Mouse (Mus musculus): ENCODE measurements around the gene Cabp2. TPM values are rescaled to one million over a fixed set of nuclear protein-coding genes. Genes with fewer than 3 reads are reported as not detected.

Cabp2 gene
- polyA plus RNA-seq, 1 experiment from 2014 or later: 0.43 TPM

DNA sequence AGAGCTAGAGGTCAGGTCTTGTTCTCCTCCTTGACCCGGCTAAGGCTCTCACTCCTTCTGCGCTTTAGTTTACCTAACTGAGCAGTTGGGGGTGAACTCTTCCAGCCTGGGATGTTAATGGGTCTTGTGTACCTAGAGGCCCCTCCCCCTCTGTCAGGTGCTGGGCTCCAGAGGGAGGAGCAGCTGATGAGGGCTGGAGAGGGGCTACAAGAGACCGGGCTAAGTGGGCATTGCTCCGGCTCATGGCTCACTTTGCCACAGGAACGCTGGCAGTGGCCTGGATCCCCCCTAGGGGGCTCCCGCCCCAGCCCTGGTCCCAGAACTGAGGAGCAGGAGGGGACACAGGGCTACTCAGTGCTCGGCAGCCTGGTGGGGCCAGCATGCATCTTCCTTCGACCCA is 2.4 kb downstream of the Cabp2 start:
- no peak overlapping the region for H3K4me3 ChIP-seq (replicated peaks)
- H3K4me2 ChIP-seq: no peak overlapping the region
- ATAC-seq (ENCODE audit: low read depth) (no peak), DNase-seq (no peak)
- H3K27ac ChIP-seq: no peak overlapping the region
- 39% methylated on average over 8 of the region's 8 CpGs for WGBS (ENCODE audit: insufficient replicate concordance)
- H3K27me3 ChIP-seq: peaks cover 11% of the 10 kb centered on the region; the same call in 1 of the 2 replicates
- no peaks in the 10 kb centered on the region for H3K36me3 ChIP-seq
- H3K4me1 ChIP-seq (replicated peaks): peaks cover 41% of the 10 kb centered on the region
- no peak overlapping the region for H3K9ac ChIP-seq
- H3K9me3 ChIP-seq (replicated peaks): no peaks in the 10 kb centered on the region

DNA sequence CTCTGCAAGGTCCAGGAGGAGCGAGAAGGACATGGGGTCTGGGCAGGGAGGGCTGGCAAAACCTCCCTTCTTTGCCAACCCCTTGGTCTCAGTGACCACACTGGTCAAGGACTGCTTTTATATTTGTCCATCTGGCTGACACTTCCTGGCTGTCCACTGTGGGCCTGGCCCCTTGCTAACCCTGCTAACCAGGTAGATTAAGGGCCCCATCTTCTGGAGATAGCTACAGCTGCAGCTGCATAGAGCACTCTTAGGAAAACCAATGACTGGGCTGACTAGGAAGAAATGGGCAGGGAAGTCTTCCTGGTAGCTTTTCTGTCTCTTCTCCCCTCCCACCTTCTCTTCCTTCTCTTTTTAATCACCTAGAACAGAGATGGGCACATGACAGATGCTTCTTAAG is 3.6 kb downstream of the Cabp2 start:
- Histone ChIP-seq H3K9ac (no peak overlapping the region), H3K36me3 (no peaks in the 10 kb centered on the region), H3K4me3 (replicated peaks) (no peak overlapping the region), H3K4me2 (no peak overlapping the region), H3K27me3 (peaks cover 17% of the 10 kb centered on the region), H3K9me3 (replicated peaks) (no peaks in the 10 kb centered on the region), H3K27ac (no peak overlapping the region), H3K4me1 (replicated peaks) (peaks cover 30% of the 10 kb centered on the region)
- DNase-seq (no peak), ATAC-seq (ENCODE audit: low read depth) (no peak)
- 81% methylated on average over 1 of the region's 1 CpGs for WGBS (ENCODE audit: insufficient replicate concordance)

DNA sequence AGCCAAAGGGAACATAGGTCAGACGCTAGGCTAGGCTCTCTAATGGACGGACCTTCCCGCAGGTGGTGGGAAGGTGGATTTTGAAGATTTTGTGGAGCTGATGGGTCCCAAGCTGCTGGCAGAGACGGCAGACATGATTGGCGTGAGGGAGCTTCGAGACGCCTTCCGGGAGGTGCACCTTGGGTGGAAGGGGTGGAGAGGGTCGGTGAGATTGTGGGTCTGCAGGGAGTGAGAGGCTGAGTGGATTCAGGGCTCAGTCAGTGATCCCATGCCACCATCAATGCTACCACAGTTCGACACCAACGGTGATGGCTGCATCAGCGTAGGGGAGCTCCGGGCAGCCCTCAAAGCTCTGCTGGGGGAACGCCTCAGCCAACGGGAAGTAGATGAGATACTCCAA is 4.8 kb downstream of the Cabp2 start:
- no peak overlapping the region for H3K27ac ChIP-seq
- no peak overlapping the region for H3K4me2 ChIP-seq
- no peaks in the 10 kb centered on the region for H3K36me3 ChIP-seq
- no peak for DNase-seq
- ATAC-seq (ENCODE audit: low read depth): no peak
- H3K9ac ChIP-seq: no peak overlapping the region
- H3K4me3 ChIP-seq (replicated peaks): no peak overlapping the region
- H3K9me3 ChIP-seq (replicated peaks): no peaks in the 10 kb centered on the region
- whole genome bisulfite sequencing (ENCODE audit: insufficient replicate concordance): 75% methylated on average over 15 of the region's 15 CpGs
- H3K27me3 ChIP-seq: peaks cover 17% of the 10 kb centered on the region
- H3K4me1 ChIP-seq (replicated peaks): peaks cover 18% of the 10 kb centered on the region

DNA sequence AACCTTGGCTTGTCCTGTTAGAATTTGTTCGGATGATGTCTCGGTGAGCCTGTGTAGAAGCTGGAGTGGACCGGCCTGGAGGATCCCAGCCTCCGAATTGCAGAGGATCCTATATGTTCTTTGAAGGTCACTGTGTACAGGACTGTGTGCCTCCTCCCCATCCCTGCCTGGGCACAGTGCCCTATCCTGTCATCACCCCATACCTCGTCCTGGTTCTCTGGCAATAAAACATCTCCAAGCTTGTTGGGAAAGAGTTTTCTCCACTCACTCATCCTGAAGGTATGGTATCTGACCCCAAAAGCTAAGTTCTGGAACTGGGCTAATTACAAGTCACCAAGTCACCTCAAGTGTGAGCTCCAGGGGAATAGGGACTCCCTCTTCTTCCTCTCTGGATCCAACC is 5.7 kb downstream of the Cabp2 start:
- 70% methylated on average over 5 of the region's 5 CpGs for WGBS (ENCODE audit: insufficient replicate concordance)
- ATAC-seq (ENCODE audit: low read depth): no peak
- Histone ChIP-seq H3K4me3 (replicated peaks) (no peak overlapping the region), H3K9me3 (replicated peaks) (no peaks in the 10 kb centered on the region), H3K36me3 (no peaks in the 10 kb centered on the region), H3K27ac (no peak overlapping the region), H3K4me2 (no peak overlapping the region), H3K27me3 (peaks cover 17% of the 10 kb centered on the region), H3K9ac (no peak overlapping the region), H3K4me1 (replicated peaks) (peaks cover 12% of the 10 kb centered on the region)
- DNase-seq: no peak

DNA sequence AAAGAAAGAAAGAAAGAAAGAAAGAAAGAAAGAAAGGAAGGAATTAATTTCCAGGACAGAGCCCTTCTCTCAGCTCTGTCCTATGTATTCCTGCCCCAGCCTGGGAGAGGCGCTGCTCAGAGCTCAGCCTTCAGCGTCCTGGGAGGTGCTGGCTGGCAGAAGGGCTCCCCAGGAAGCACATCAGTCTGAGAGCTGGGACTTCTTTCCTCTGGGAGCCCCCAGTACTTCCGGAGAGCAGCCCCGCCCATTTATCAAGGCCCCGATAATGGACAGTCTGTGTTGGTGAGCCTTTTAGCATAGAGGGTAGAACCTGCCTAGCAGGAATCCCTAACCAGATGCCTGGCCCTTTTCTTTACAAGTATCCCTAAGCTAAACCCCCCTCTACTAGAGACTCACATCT is 6.8 kb downstream of the Cabp2 start:
- H3K9ac ChIP-seq: no peak overlapping the region
- ATAC-seq (ENCODE audit: low read depth) (no peak), DNase-seq (no peak)
- no peak overlapping the region for H3K4me3 ChIP-seq (replicated peaks)
- peaks cover 21% of the 10 kb centered on the region for H3K4me1 ChIP-seq (replicated peaks)
- no peak overlapping the region for H3K4me2 ChIP-seq
- peaks cover 17% of the 10 kb centered on the region for H3K27me3 ChIP-seq
- H3K36me3 ChIP-seq: no peaks in the 10 kb centered on the region
- no peak overlapping the region; the same call in 1 of the 2 replicates for H3K27ac ChIP-seq
- no peaks in the 10 kb centered on the region for H3K9me3 ChIP-seq (replicated peaks)
- 22% methylated on average over 5 of the region's 5 CpGs for WGBS (ENCODE audit: insufficient replicate concordance)

DNA sequence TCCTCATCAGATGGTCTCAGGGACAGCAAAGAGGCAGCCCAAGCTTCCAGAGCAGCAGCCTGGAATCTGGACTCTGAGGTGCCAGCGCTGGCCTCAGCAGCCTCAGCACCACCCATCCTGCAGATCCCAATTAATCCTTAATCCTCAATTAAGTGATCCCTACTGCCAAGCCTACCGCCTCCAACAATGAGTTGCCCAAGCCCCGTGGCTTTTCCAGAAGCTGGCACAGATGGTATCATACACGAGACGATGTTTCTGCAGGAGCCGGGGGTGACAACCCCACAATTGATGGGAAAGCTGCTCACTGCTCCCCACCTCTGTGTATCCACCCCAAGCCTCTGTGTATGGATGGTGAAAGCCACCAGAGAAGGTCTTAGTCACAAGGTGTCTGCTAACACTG is 7.8 kb downstream of the Cabp2 start:
- H3K27ac ChIP-seq: no peak overlapping the region
- no peak overlapping the region for H3K4me2 ChIP-seq
- H3K9ac ChIP-seq: no peak overlapping the region
- peaks cover 17% of the 10 kb centered on the region for H3K27me3 ChIP-seq
- H3K4me3 ChIP-seq (replicated peaks): no peak overlapping the region
- WGBS (ENCODE audit: insufficient replicate concordance): 70% methylated on average over 6 of the region's 6 CpGs
- H3K36me3 ChIP-seq: no peaks in the 10 kb centered on the region
- ATAC-seq (ENCODE audit: low read depth) (no peak), DNase-seq (no peak)
- H3K9me3 ChIP-seq (replicated peaks): no peaks in the 10 kb centered on the region
- peaks cover 17% of the 10 kb centered on the region for H3K4me1 ChIP-seq (replicated peaks)

DNA sequence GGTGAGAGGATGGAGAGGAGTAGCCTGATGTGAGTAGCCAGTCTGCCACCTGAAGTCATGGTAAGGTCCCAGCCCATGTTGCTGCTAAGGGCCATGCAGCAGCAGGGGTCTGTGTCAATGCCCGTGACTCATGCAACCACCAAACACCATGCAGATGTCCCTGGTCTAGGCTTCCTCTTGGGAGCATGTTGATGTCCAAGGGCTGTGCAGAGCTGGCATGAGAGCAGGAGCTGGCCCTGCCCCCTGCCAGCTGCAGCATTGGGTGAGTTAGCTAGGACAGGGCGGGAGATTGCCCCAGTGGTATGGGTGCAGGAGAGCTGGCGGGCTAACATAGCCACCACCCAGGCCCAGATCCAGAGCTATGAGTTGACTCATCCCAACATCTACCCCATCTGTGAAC is 9.1 kb downstream of the Cabp2 start:
- H3K27me3 ChIP-seq: peaks cover 10% of the 10 kb centered on the region
- no peaks in the 10 kb centered on the region for H3K36me3 ChIP-seq
- H3K9ac ChIP-seq: no peak overlapping the region
- DNase-seq (no peak), ATAC-seq (ENCODE audit: low read depth) (no peak)
- H3K27ac ChIP-seq: no peak overlapping the region
- 62% methylated on average over 3 of the region's 3 CpGs for WGBS (ENCODE audit: insufficient replicate concordance)
- H3K4me3 ChIP-seq (replicated peaks): no peak overlapping the region
- no peaks in the 10 kb centered on the region for H3K9me3 ChIP-seq (replicated peaks)
- peaks cover 15% of the 10 kb centered on the region for H3K4me1 ChIP-seq (replicated peaks)
- H3K4me2 ChIP-seq: no peak overlapping the region

DNA sequence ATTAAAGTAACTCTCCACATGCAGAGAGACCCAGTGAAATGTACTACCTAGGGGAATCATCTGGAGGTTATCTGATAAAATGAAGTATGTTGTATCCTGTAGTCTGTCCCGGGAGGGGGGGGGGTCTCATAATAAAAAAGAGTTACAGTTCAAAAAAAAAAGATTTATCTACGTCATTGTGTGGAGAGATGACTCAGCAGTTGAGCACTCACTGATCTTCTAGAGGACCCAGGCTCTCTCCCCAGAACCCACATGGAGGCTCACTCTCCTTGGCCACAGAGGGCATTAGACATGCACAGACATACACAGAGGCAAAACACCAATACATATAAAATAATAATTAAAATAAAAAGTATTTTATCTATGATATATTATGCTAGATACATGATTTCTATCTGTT is 10.0 kb downstream of the Cabp2 start:
- Histone ChIP-seq H3K4me3 (replicated peaks) (no peak overlapping the region), H3K9ac (no peak overlapping the region), H3K27me3 (peaks cover 10% of the 10 kb centered on the region), H3K4me1 (replicated peaks) (peaks cover 22% of the 10 kb centered on the region), H3K27ac (no peak overlapping the region), H3K9me3 (replicated peaks) (no peaks in the 10 kb centered on the region), H3K4me2 (no peak overlapping the region), H3K36me3 (no peaks in the 10 kb centered on the region)
- 14% methylated on average over 2 of the region's 2 CpGs for WGBS (ENCODE audit: insufficient replicate concordance)
- DNase-seq (no peak), ATAC-seq (ENCODE audit: low read depth) (no peak)

DNA sequence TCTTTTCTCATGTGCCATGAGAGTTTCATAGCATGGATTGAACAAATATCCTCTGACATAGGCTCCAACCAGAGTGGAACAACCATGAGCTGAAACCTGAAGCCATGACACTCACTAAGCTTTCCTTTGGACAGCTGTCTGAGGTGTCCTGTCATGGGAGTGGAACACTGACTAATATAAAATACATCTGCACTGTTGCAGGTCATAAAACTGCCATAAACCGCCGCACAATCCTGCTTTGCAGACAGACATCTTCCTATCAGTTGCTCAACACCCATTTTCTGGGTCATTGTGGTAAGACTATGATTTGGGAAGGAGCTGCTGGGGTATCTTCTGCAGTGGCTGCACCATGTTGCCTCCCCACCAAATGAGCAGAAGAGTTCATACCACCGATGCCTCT is 11.4 kb downstream of the Cabp2 start:
- DNase-seq (no peak), ATAC-seq (ENCODE audit: low read depth) (no peak)
- peaks cover 7% of the 10 kb centered on the region for H3K27me3 ChIP-seq
- 34% methylated on average over 3 of the region's 3 CpGs for WGBS (ENCODE audit: insufficient replicate concordance)
- no peak overlapping the region for H3K27ac ChIP-seq
- H3K9me3 ChIP-seq (replicated peaks): no peaks in the 10 kb centered on the region
- H3K4me2 ChIP-seq: no peak overlapping the region
- H3K4me3 ChIP-seq (replicated peaks): no peak overlapping the region
- peaks cover 28% of the 10 kb centered on the region for H3K4me1 ChIP-seq (replicated peaks)
- no peak overlapping the region for H3K9ac ChIP-seq
- no peaks in the 10 kb centered on the region for H3K36me3 ChIP-seq

DNA sequence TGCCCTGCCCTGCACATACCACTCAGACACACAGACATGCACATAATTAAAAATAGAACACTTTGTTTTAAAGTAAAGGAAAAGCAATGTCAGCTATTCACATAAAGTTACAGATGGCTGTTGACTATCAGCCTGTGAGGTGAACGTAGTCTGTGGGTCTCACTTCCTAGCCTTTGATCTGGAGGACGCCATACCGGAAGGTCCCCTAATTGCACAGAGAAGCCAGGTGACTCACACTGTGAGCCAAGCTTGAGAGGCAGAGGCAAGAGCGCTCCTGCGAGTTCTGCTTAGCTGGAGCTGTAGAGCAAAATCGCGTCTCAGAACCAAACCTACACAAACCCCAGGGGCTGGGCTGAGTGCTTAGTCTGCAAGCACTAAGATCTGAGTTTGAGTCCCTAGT is 12.4 kb downstream of the Cabp2 start:
- no peak overlapping the region for H3K4me3 ChIP-seq (replicated peaks)
- no peak overlapping the region for H3K27ac ChIP-seq
- H3K27me3 ChIP-seq: peaks cover 7% of the 10 kb centered on the region
- H3K9me3 ChIP-seq (replicated peaks): no peaks in the 10 kb centered on the region
- DNase-seq: no peak
- no peak overlapping the region for H3K9ac ChIP-seq
- no peak overlapping the region for H3K4me2 ChIP-seq
- ATAC-seq (ENCODE audit: low read depth): no peak
- 74% methylated on average over 7 of the region's 7 CpGs for WGBS (ENCODE audit: insufficient replicate concordance)
- peaks cover 32% of the 10 kb centered on the region for H3K4me1 ChIP-seq (replicated peaks)
- peaks cover 6% of the 10 kb centered on the region for H3K36me3 ChIP-seq

DNA sequence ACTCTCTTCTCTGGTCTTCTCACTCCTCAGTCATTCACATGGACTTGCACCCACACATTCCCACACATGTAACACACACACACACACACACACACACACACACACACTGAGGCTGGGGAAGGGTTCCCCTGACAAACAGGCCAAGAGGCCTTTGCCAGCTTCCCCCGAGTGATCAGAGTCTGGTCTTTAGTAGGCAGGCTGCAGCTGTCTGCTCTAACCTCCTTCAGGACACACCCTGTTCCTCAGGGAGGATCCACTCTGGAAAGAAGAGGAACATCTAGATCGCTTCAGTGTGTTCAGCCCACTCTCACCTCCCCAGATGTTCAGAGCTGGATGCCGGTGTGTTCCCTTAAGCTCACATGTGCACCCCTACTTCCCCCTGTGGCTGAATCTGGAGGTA is 13.0 kb downstream of the Cabp2 start:
- no peak for ATAC-seq (ENCODE audit: low read depth)
- WGBS (ENCODE audit: insufficient replicate concordance): 80% methylated on average over 3 of the region's 3 CpGs
- Histone ChIP-seq H3K27ac (no peak overlapping the region), H3K36me3 (peaks cover 6% of the 10 kb centered on the region), H3K4me2 (no peak overlapping the region), H3K27me3 (peaks cover 2% of the 10 kb centered on the region; the same call in 1 of the 2 replicates), H3K9me3 (replicated peaks) (no peaks in the 10 kb centered on the region), H3K4me1 (replicated peaks) (peaks cover 38% of the 10 kb centered on the region), H3K9ac (no peak overlapping the region), H3K4me3 (replicated peaks) (no peak overlapping the region)
- DNase-seq: no peak

DNA sequence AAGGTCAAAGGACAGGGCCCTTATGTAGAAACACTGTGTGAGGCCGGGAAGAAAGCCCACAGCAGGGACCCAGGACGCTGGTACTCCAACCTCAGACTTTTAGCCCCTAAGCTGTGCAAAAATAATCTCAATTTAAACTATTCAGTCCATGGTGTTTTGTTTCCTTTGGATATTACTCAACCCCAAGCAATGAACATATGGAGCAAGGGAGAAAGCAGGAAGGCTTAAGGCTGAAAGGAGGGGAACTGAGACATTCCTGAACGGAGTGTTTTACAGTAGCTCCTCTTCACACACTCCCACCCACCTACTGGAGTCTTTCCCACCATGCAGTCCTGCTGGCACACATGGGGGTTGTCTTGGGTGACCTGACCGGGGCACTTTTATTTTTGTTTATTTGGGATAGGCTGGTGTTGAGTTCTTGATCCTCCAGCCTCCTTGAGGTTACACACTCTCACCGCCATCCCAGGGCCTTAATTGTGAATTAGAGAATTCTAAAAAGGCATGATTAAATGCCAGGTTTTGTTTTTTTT is 13.5 kb downstream of the Cabp2 start:
- WGBS (ENCODE audit: insufficient replicate concordance): 72% methylated on average over 5 of the region's 5 CpGs

More for the DNA sequence above, 13.5 kb downstream of the Cabp2 start:
- H3K4me2 ChIP-seq: no peak overlapping the region
- DNase-seq (no peak), ATAC-seq (ENCODE audit: low read depth) (no peak)
- H3K9ac ChIP-seq: no peak overlapping the region
- peaks cover 6% of the 10 kb centered on the region for H3K36me3 ChIP-seq
- no peak overlapping the region for H3K27ac ChIP-seq
- peaks cover 43% of the 10 kb centered on the region for H3K4me1 ChIP-seq (replicated peaks)
- H3K9me3 ChIP-seq (replicated peaks): no peaks in the 10 kb centered on the region
- H3K4me3 ChIP-seq (replicated peaks): no peak overlapping the region
- peaks cover under 1% of the 10 kb centered on the region; the same call in 1 of the 2 replicates for H3K27me3 ChIP-seq
